Mouse (Mus musculus) mesoderm, embryonic 11.5 days (tissue): ENCODE results near the gene Lama4.
A peak's percentile ranks its signal among the peaks of the same experiment; 100 is the strongest.

Experiments
- DNase-seq: peaks from one replicate; pipeline ENCODE4 v3.0.0-alpha.2; 2012; ENCODE audit warnings: low read depth, low spot score

Gene Lama4

GRCm38 (mm10) chr10:38965075-38965781 is at the start of gene Lama4:
Lama4 (plus strand) TSS chr10:38965515.
- peak; percentile 58 for DNase-seq

DNA sequence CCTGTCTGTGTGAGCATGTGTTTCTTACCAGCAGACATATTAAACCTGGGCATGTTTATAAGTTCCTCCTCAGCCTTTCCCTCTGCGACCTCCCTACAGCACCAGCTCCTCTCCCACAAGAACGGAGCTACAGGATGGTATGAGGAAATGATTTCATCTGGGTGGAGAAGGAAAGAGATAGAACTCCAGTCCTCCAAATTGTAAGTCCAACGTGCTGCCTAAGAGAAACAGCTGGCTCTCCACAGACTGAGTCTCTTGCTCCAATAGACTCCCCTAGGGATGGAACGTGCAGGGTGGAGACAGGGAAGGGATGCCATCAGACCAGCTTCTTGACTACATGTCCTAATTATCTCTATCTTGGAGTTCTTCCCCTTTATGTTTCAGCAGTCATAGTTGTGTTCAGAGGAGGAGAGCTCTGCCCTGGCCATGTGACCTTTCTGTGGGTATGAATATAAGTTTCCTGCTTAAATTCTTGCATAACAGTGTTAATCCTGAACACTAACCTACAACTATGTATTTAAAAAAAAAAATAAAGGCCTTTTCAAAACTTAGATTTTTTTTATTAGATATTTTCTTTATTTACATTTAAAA is 49.2 kb upstream of the Lama4 start:
- DNase-seq, result no peak

DNA sequence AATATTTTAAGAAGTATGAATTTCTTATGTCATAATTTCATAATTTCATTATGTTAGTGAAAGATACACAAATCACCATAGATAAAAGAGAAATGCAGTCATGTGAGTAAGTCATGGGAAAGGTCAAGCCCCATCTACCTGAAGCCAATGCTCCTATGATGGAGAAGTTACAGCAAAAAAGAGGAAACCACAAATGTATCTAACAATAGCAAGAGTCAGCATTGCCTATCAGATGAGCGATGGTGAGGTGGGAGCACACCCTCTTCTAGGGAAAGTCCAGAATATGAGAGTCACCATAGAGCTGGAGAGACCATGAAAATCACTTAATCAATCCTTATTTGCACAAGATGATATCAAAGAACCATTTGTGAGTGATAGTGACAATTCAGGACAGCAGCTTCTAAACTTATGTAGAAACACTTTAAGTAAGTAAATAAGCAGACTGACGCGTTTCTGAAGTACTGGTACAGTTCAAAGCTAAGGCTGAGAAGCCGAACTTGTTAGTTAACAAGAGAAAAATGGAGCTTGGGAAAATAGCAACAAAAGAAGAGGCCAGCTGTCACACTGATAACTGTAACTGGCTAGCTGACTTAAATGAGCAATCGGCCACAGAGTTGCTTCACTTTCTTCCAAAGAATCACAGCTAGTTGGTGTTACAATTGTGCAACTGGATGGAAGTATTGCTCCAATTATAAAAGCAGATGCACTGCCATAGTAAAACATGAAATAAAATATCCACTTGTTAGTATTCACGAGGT is 36.2 kb upstream of the Lama4 start:
- DNase-seq, result no peak

GRCm38 (mm10) chr10:38944701-38945100 is 20.6 kb upstream of the Lama4 start:
- DNase-seq, result peak; percentile 11

GRCm38 (mm10) chr10:38961920-38962319 is 3.4 kb upstream of the Lama4 start:
- no peak for DNase-seq

- no peak for DNase-seq
Observed at GRCm38 (mm10) chr10:38964719-38965074, 618 bp upstream of the Lama4 start.

GRCm38 (mm10) chr10:38965857-38966256 is 542 bp downstream of the Lama4 start:
- peak; percentile 31 for DNase-seq

- DNase-seq, result no peak
Observed at GRCm38 (mm10) chr10:38966646-38967045, 1.3 kb downstream of the Lama4 start.

- no peak for DNase-seq
Observed at GRCm38 (mm10) chr10:38968326-38969072, 3.2 kb downstream of the Lama4 start.

- no peak for DNase-seq
Observed at GRCm38 (mm10) chr10:38969543-38969942, 4.2 kb downstream of the Lama4 start.

DNA sequence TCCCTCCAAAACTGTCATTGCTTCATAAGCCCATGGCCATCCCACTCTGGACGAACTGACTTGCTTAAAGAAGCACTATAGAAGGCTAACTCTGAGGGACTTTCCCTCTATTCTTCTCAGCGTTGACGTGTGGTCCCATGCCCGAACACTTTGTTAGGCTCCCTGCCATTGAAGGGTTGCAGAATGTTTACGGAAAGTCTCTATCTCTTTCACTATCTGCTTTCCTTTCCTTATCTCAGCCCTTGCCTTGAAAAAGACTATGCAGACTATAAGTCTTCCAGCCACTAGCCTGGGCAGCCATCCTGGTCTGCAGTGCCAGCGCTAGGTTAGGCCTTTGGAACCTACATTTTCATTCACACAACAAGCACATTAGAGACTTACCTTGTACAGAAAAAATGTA is 4.7 kb downstream of the Lama4 start:
- DNase-seq, result no peak

DNA sequence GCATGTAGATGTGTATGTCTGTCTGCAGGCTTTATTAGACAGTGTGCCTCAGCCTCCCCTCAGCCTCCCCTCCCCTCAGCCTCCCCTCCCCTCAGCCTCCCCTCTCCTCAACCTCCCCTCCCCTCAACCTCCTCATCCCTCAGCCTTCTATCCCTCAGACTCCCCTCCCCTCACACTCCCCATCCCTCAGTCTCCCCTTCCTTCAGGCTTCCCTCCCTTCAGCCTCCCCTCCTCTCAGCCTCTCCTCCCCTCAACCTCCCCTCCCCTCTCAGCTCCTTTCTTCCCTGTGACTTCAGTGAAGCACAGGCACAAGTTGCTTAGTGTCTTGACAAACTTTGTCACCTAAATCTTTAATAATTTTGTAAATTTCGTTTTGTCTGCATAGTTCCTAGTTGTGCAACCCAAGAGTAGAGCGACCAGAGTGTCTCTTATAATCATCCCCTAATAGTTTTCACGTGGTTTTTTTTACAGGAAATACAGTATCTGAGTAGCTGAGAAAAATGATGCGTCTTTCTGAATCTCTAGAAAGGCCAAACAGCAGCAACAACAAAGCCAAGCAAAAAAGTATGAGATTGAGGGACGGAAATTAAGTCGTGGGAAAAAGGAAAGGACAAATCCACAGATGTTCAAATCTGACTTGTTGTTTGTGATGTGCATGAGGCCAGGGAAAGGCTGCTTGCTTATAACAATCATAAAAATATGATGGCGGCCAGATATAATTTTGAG is 7.1 kb downstream of the Lama4 start:
- DNase-seq, result no peak

DNA sequence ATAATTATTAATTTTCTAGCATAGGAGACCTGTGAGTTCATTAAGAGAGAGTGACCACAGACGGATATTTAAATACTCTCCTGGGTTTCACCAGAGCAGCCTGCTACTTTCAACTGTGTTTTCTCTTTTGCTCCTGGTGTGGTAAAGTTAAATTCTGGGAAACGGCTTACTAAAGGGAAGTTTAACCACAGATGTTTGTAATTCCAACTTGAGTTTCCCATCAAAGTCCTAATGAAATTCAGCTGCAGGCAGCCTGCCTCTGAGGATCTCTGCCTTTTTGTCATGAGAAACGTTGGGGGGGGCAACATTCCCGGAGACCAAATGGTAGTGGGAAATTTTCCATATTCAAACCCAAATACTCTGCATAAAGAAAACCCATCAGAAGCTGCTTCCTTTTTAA is 7.7 kb downstream of the Lama4 start:
- DNase-seq, result peak; percentile 34

- no peak for DNase-seq
Observed at GRCm38 (mm10) chr10:38978195-38978594, 12.9 kb downstream of the Lama4 start.

DNA sequence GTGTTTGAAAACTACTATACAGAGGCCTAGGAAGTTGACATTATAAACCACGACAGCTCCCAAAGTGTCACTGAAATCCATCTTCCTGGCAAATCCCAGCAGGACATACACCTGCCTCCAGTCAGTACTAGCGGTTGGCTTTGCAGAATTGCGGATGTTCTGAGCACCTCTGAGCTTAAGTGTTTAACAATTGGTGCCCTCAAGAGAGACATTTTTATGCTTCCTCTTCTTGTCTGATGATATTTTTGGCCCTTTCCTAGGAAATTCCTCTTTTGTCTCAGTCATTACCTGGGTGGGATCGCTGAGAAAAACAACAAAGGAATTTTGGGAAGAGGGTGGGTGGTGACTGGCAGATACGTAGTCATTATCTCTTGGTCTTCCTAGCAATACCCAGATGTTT is 14.4 kb downstream of the Lama4 start:
- no peak for DNase-seq

DNA sequence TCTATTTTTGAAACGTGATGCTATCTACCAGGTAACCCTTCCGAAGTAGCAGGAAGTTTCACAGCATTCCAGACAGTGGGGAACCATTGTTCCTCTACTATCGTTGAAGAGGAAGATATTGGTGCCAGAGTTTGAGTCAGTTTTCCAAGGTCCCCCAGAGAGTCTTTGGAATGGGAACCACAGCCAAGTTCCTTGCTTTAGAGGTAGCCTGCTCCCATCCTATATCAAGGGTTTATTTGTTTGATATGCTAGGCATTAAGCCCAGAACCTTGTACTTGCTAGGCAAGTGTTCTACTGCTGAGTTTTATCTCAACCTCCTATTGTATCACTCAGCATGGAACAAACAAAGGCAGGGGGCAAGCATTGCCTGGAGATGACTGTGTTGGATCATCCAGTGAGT is 15.7 kb downstream of the Lama4 start:
- DNase-seq, result no peak

- no peak for DNase-seq
Observed at GRCm38 (mm10) chr10:38984358-38985075, 19.2 kb downstream of the Lama4 start.

GRCm38 (mm10) chr10:38986053-38986452 is 20.7 kb downstream of the Lama4 start:
- peak; percentile 40 for DNase-seq

DNA sequence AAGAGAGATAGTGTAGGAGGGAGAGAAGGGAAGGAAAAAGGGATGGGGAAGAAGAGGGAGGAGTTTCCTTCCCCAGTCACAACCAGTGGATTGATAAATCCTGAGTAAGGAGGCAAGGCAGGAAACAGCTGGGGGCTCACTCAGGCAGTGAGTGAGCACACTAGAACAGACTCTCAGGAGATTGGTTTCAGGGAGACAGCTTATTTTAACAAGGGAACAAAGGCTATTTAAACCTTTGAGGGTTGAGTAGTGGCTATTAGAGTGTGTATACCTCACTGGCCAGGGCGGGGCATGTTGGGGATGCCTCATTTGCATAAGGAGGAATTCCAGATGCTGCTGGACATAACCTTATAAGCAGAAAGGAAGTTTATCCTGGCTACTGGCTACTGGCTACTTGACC is 27.5 kb downstream of the Lama4 start:
- no peak for DNase-seq

DNA sequence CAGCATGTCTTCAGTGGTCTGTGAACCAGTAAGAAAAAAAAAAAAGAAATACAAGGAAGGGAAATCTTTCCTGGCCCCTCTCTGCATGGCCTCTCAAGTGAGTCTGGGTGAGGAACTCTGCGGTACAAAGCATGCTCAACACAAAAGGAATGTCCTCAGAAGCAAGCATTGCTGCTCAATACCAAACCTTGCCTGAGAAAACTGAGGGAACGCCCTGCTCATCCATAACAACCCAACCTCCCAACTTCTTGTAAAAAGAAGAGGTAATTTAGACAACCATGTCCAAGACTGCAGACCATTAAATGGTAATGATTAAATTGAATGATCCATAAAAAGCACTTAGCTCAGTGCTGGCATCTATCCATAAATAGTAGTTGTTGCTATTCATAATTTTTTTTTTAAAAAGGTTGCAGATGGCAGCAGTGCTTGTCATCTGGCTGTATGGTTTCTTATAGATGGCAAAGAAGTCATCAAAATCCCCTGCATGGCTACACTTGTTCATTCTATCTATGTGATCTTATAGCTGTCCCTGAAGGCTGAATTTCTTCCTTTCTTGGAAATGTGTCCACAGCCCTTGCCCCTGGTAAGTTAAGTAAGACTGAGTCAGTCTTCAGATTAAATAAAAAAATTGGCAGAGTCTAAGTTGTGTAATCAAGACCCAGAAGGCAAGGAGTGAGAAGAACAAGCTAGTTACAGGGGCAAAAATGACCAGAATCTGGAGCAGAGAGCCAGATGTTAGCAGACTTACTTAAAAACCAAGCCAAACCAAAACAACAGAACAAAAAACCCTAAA is 28.5 kb downstream of the Lama4 start:
- no peak for DNase-seq
